Mouse (Mus musculus) hindbrain, embryonic 11.5 days (tissue): Measurements from ENCODE around the gene Olfr311. TPM values are rescaled to one million over a fixed set of nuclear protein-coding genes. Genes with fewer than 3 reads are reported as not detected.
A peak's percentile ranks its signal among the peaks of the same experiment; 100 is the strongest.
"Not testable (repeated sequence)": the region's sequence is repeated elsewhere in the genome, so short reads cannot be mapped to it uniquely, and the experiment has no call there.

Experiments
- ATAC-seq: fragments of 200-750 bp; cut with Nextera tagmentation; 2 replicates; pipeline ENCODE4 v1.8.0; 2017; ENCODE audit warnings: mild to moderate bottlenecking, moderate TSS enrichment, moderate library complexity; ENCODE audit not compliant: low FRiP score
- DNase-seq: peaks from one replicate; pipeline ENCODE4 v3.0.0-alpha.2; 2015; ENCODE audit warnings: low spot score
- H3K27ac ChIP-seq: fragments of 300-500 bp; sonication (generic); 2 replicates; pipeline ENCODE4 v1.5.1; 2014; ENCODE audit warnings: mild to moderate bottlenecking, low read depth, low read length
- H3K27me3 ChIP-seq: fragments of 300-500 bp; sonication (generic); 2 replicates; pipeline ENCODE4 v1.6.1; 2014; ENCODE audit warnings: mild to moderate bottlenecking, low read length, moderate library complexity, mixed read lengths; ENCODE audit not compliant: control insufficient read depth, insufficient read depth
- H3K36me3 ChIP-seq: fragments of 300-500 bp; sonication (generic); 2 replicates; pipeline ENCODE4 v1.6.1; 2014; ENCODE audit warnings: mild to moderate bottlenecking, low read length, moderate library complexity, mixed read lengths; ENCODE audit not compliant: control insufficient read depth, insufficient read depth
- H3K4me1 ChIP-seq: fragments of 300-500 bp; sonication (generic); replicated peaks from 2 replicates; pipeline ENCODE4 v1.6.1; 2014; ENCODE audit warnings: low read length, mixed read lengths; ENCODE audit not compliant: control insufficient read depth, insufficient read depth
- H3K4me2 ChIP-seq: fragments of 300-500 bp; sonication (generic); replicated peaks from 2 replicates; pipeline ENCODE4 v1.6.1; 2014; ENCODE audit warnings: mild to moderate bottlenecking, low read depth, low read length
- H3K4me3 ChIP-seq: fragments of 300-500 bp; sonication (generic); 2 replicates; pipeline ENCODE4 v1.5.1; 2014; ENCODE audit warnings: low read depth, low read length
- H3K9ac ChIP-seq: fragments of 300-500 bp; sonication (generic); 2 replicates; pipeline ENCODE4 v1.6.1; 2014; ENCODE audit warnings: low read depth, low read length
- H3K9me3 ChIP-seq: fragments of 300-500 bp; sonication (generic); 2 replicates; pipeline ENCODE4 v1.6.1; 2016; ENCODE audit warnings: low read length; ENCODE audit not compliant: control insufficient read depth
- WGBS: fragments of 180-500 bp; shearing (Covaris S2); extraction: QIAGEN DNeasy Blood & Tissue Kit; methylation state at CpG from one replicate; pipeline ENCODE4 v1.1.7; 2014; 5-methylcytosine and 5-hydroxymethylcytosine counted together
- polyA plus RNA-seq: library from polyadenylated mRNA; unstranded; fragments of >200 nt; fragmentation: Nextera tagmentation; extraction: Ambion mirVana; gene quantifications from 2 replicates; pipeline ENCODE4 v1.2.1, GENCODE M21; 2014

Olfr311 gene
- polyA plus RNA-seq, 1 experiment from 2014 or later: not detected

- Histone ChIP-seq H3K9me3 (no peaks in the 10 kb centered on the region), H3K27ac (no peak overlapping the region), H3K27me3 (no peaks in the 10 kb centered on the region), H3K36me3 (no peaks in the 10 kb centered on the region), H3K4me1 (no peaks in the 10 kb centered on the region), H3K4me3 (no peak overlapping the region), H3K9ac (no peak overlapping the region), H3K4me2 (no peak overlapping the region)
- no peak for ATAC-seq
- no peak for DNase-seq
- 81% methylated on average over 2 of the region's 2 CpGs for WGBS
These were observed 34.7 kb upstream of the Olfr311 start for GRCm38 (mm10) chr11:58804393-58804792.

- H3K27ac ChIP-seq: no peak overlapping the region
- DNase-seq (no peak), ATAC-seq (no peak)
- H3K9me3 ChIP-seq: no peaks in the 10 kb centered on the region
- no peak overlapping the region for H3K9ac ChIP-seq
- H3K36me3 ChIP-seq: no peaks in the 10 kb centered on the region
- 16% methylated on average over 1 of the region's 1 CpGs for WGBS
- H3K4me1 ChIP-seq: no peaks in the 10 kb centered on the region
- H3K4me3 ChIP-seq: no peak overlapping the region
- H3K27me3 ChIP-seq: no peaks in the 10 kb centered on the region
- H3K4me2 ChIP-seq: no peak overlapping the region
These were observed 27.1 kb upstream of the Olfr311 start for GRCm38 (mm10) chr11:58812001-58812400.

- 73% methylated on average over 1 of the region's 1 CpGs for WGBS
- H3K36me3 ChIP-seq, H3K4me2 ChIP-seq, DNase-seq, H3K27ac ChIP-seq, H3K4me1 ChIP-seq, H3K9ac ChIP-seq, ATAC-seq, H3K4me3 ChIP-seq, H3K27me3 ChIP-seq, H3K9me3 ChIP-seq: not testable (repeated sequence)
These were observed 24.4 kb upstream of the Olfr311 start, which contains the start of gene Olfr313 for GRCm38 (mm10) chr11:58814700-58815099. Gene Olfr313 (plus strand): TSS chr11:58815000.

GRCm38 (mm10) chr11:58815676-58816075 is 23.4 kb upstream of the Olfr311 start:
- Histone ChIP-seq H3K9me3 (no peaks in the 10 kb centered on the region), H3K36me3 (no peaks in the 10 kb centered on the region), H3K4me3 (no peak overlapping the region), H3K27ac (no peak overlapping the region), H3K27me3 (no peaks in the 10 kb centered on the region), H3K4me1 (no peaks in the 10 kb centered on the region), H3K4me2 (no peak overlapping the region), H3K9ac (no peak overlapping the region)
- no peak for DNase-seq
- 96% methylated on average over 1 of the region's 1 CpGs for WGBS
- no peak for ATAC-seq

- not testable (repeated sequence) for H3K27me3 ChIP-seq, ATAC-seq, H3K4me1 ChIP-seq
These were observed 10.1 kb upstream of the Olfr311 start, which contains the start of gene Olfr312 for GRCm38 (mm10) chr11:58828937-58829336. Gene Olfr312 (plus strand): TSS chr11:58829237.

GRCm38 (mm10) chr11:58829764-58830163 is 9.3 kb upstream of the Olfr311 start:
- Histone ChIP-seq H3K9me3 (no peaks in the 10 kb centered on the region), H3K36me3 (no peaks in the 10 kb centered on the region), H3K27ac (no peak overlapping the region), H3K4me3 (no peak overlapping the region), H3K27me3 (no peaks in the 10 kb centered on the region), H3K4me1 (no peaks in the 10 kb centered on the region), H3K4me2 (no peak overlapping the region), H3K9ac (no peak overlapping the region)
- DNase-seq: no peak
- no peak for ATAC-seq
- 88% methylated on average over 3 of the region's 3 CpGs for WGBS

More at GRCm38 (mm10) chr11:58828937-58829336, 10.1 kb upstream of the Olfr311 start, which contains the start of gene Olfr312:
- H3K9me3 ChIP-seq, H3K9ac ChIP-seq, H3K4me2 ChIP-seq, H3K36me3 ChIP-seq, DNase-seq, H3K4me3 ChIP-seq, H3K27ac ChIP-seq: not testable (repeated sequence)

GRCm38 (mm10) chr11:58832541-58832940 is 6.5 kb upstream of the Olfr311 start:
- ATAC-seq, H3K9ac ChIP-seq, H3K4me2 ChIP-seq, H3K27me3 ChIP-seq, H3K4me3 ChIP-seq, DNase-seq, H3K9me3 ChIP-seq, H3K27ac ChIP-seq, H3K36me3 ChIP-seq, H3K4me1 ChIP-seq: not testable (repeated sequence)
- WGBS: 88% methylated on average over 3 of the region's 3 CpGs

GRCm38 (mm10) chr11:58846919-58847461 is 7.9 kb downstream of the Olfr311 start, which contains the start of gene Gm12258:
Gene Gm12258 (plus strand): TSS chr11:58847158.
- H3K9me3 ChIP-seq: no peaks in the 10 kb centered on the region
- under 1% methylated on average over 24 of the region's 24 CpGs for WGBS
- H3K27ac ChIP-seq: no peak within 1 kb of the TSS
- peak; percentile 95 for DNase-seq
- peak within 1 kb of the TSS; percentile 74 for H3K4me2 ChIP-seq
- peak within 1 kb of the TSS; percentile 90 for H3K9ac ChIP-seq
- H3K27me3 ChIP-seq: no peaks in the 10 kb centered on the region
- 0 out of 2 replicates have a peak, but pooled peaks cover 2% of the 10 kb centered on the region for H3K36me3 ChIP-seq
- H3K4me1 ChIP-seq: no peaks in the 10 kb centered on the region
- ATAC-seq: peak; percentile 100
- H3K4me3 ChIP-seq: peak within 1 kb of the TSS; percentile 81

GRCm38 (mm10) chr11:58847636-58848035 is 8.6 kb downstream of the Olfr311 start:
- 53% methylated on average over 9 of the region's 9 CpGs for WGBS
- 0 out of 2 replicates have a peak, but pooled peaks cover 2% of the 10 kb centered on the region for H3K36me3 ChIP-seq
- H3K27ac ChIP-seq: no peak overlapping the region
- H3K4me1 ChIP-seq: no peaks in the 10 kb centered on the region
- no peaks in the 10 kb centered on the region for H3K9me3 ChIP-seq
- peak overlapping the region; percentile 81 for H3K4me3 ChIP-seq
- H3K27me3 ChIP-seq: no peaks in the 10 kb centered on the region
- peak overlapping the region; percentile 90 for H3K9ac ChIP-seq
- ATAC-seq: no peak; the same call in 1 of the 2 replicates
- peak; percentile 5 for DNase-seq
- peak overlapping the region; percentile 74 for H3K4me2 ChIP-seq
